Mouse (Mus musculus) forebrain, embryonic 16.5 days (tissue): ENCODE measurements at regions not wholly inside any gene's neighbourhood (a gene's known extent, or its start where the extent isn't known, plus 50 kb on each side); places are given as distances from the start of the nearest gene placed in this dataset.
A peak's percentile ranks its signal among the peaks of the same experiment; 100 is the strongest.

Source experiments
- ATAC-seq: fragments of 200-750 bp; cut with Nextera tagmentation; 2 replicates; pipeline ENCODE4 v1.8.0; 2017; ENCODE audit warnings: mild to moderate bottlenecking, moderate library complexity
- H3K27ac ChIP-seq: fragments of 300-500 bp; sonication (generic); 2 replicates; pipeline ENCODE4 v1.5.1; 2014; ENCODE audit warnings: low read length, control low read depth
- H3K27me3 ChIP-seq: fragments of 300-500 bp; sonication (generic); replicated peaks from 2 replicates; pipeline ENCODE4 v1.6.1; 2014; ENCODE audit warnings: low read length; ENCODE audit not compliant: control insufficient read depth, insufficient read depth
- H3K36me3 ChIP-seq: fragments of 300-500 bp; sonication (generic); 2 replicates; pipeline ENCODE4 v1.6.1; 2014; ENCODE audit not compliant: control insufficient read depth, insufficient read depth
- H3K4me1 ChIP-seq: fragments of 300-500 bp; sonication (generic); replicated peaks from 2 replicates; pipeline ENCODE4 v1.6.1; 2014; ENCODE audit warnings: low read length; ENCODE audit not compliant: control insufficient read depth, insufficient read depth
- H3K4me2 ChIP-seq: fragments of 300-500 bp; sonication (generic); 2 replicates; pipeline ENCODE4 v1.6.1; 2014; ENCODE audit warnings: mild to moderate bottlenecking, low read length, control low read depth
- H3K4me3 ChIP-seq: fragments of 300-500 bp; sonication (generic); replicated peaks from 2 replicates; pipeline ENCODE4 v1.5.1; 2014; ENCODE audit warnings: mild to moderate bottlenecking, low read length, control low read depth
- H3K9ac ChIP-seq: fragments of 300-500 bp; sonication (generic); replicated peaks from 2 replicates; pipeline ENCODE4 v1.6.1; 2014; ENCODE audit warnings: low read depth, low read length, control low read depth
- H3K9me3 ChIP-seq: fragments of 300-500 bp; sonication (generic); 2 replicates; pipeline ENCODE4 v1.6.1; 2016; ENCODE audit warnings: low read length; ENCODE audit not compliant: control insufficient read depth
- WGBS: fragments of 180-500 bp; shearing (Covaris S2); extraction: QIAGEN DNeasy Blood & Tissue Kit; methylation state at CpG from one replicate; pipeline ENCODE4 v1.1.7; 2014; 5-methylcytosine and 5-hydroxymethylcytosine counted together

DNA sequence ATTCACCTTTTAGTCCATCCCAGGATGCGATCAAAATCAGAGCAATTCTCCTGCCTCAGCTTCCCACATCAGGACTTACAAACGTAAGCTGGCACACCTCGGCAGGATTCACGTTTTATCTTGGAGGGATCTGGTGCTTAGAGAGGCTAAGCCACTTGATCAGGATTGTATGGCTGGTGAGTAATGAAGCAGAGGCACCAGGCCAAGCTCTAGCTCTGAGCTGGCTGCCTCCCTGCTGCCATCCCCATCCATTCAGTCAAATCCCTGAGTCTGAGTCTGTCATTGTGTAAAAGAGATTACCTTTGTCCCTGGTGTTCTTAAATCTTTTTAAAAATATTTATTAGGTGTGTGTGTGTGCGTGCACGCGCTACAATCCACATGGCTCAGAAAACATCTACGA, 252.6 kb upstream of the B3gat1 start:
- WGBS = 81% methylated on average over 8 of the region's 8 CpGs
- no peak overlapping the region for H3K4me3 ChIP-seq
- H3K9me3 ChIP-seq = no peaks in the 10 kb centered on the region
- H3K4me1 ChIP-seq = no peaks in the 10 kb centered on the region
- no peaks in the 10 kb centered on the region for H3K36me3 ChIP-seq
- H3K9ac ChIP-seq = no peak overlapping the region
- no peaks in the 10 kb centered on the region for H3K27me3 ChIP-seq
- no peak for ATAC-seq
- H3K27ac ChIP-seq = no peak overlapping the region
- no peak overlapping the region for H3K4me2 ChIP-seq

- ATAC-seq = no peak
- Histone ChIP-seq H3K4me2 (no peak overlapping the region), H3K9me3 (no peaks in the 10 kb centered on the region), H3K27me3 (no peaks in the 10 kb centered on the region), H3K27ac (no peak overlapping the region), H3K4me3 (no peak overlapping the region), H3K9ac (no peak overlapping the region), H3K4me1 (no peaks in the 10 kb centered on the region), H3K36me3 (no peaks in the 10 kb centered on the region)
Measured at GRCm38 (mm10) chr9:26481890-26482289, 251.6 kb upstream of the B3gat1 start.

DNA sequence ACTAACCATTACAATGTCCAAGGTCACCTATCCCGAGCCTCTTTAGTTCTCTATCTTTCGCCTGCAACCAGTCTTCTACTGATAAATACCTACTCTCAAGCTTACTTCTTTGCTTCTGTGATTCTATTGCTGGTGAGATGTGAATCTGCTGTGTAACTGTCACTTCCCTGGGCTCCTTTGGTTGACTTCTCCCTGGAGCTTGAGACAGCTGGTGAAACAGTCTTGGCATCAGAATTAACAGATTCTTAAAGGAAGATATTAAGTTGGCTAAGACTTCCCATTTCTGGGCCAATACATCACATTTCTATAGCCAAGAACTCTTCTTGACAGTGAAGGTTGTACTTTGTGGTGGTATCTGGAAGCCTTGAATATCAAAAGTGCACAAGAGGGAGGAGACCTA, 239.8 kb upstream of the B3gat1 start:
- Histone ChIP-seq H3K9ac (no peak overlapping the region), H3K27ac (no peak overlapping the region), H3K4me3 (no peak overlapping the region), H3K4me2 (no peak overlapping the region), H3K9me3 (no peaks in the 10 kb centered on the region), H3K4me1 (no peaks in the 10 kb centered on the region), H3K27me3 (no peaks in the 10 kb centered on the region), H3K36me3 (no peaks in the 10 kb centered on the region)
- ATAC-seq = no peak
- 92% methylated on average over 2 of the region's 2 CpGs for WGBS

DNA sequence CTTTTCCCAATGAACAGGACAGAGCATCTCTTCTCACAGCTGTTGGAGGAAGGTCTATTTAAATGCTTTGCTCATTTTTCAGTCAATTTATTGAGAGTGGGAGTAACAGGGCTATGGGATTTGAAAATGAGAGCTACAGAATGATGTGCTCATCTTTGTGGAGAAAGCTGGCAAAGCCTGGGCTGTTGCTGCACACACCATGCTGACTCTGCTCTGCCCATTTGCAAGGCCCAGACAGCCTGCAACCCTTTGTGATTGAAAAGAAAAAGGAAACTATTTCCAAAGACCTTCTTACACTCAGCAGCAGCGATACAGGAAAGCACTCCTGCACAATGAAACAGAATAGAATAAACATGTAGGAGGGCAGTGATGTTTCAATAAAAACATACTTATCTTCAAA, 231.5 kb upstream of the B3gat1 start:
- ATAC-seq = no peak

GRCm38 (mm10) chr9:26505941-26506340, 227.6 kb upstream of the B3gat1 start:
- H3K4me3 ChIP-seq = no peak overlapping the region
- no peak overlapping the region for H3K4me2 ChIP-seq
- no peaks in the 10 kb centered on the region for H3K36me3 ChIP-seq
- no peaks in the 10 kb centered on the region for H3K9me3 ChIP-seq
- H3K4me1 ChIP-seq = no peaks in the 10 kb centered on the region
- ATAC-seq = no peak
- H3K9ac ChIP-seq = no peak overlapping the region
- no peak overlapping the region for H3K27ac ChIP-seq
- no peaks in the 10 kb centered on the region for H3K27me3 ChIP-seq
- WGBS = 95% methylated on average over 2 of the region's 2 CpGs

More for the DNA sequence above, 231.5 kb upstream of the B3gat1 start:
- H3K27me3 ChIP-seq = no peaks in the 10 kb centered on the region
- no peak overlapping the region for H3K4me3 ChIP-seq
- WGBS = 41% methylated on average over 1 of the region's 1 CpGs
- H3K9ac ChIP-seq = no peak overlapping the region
- H3K4me2 ChIP-seq = no peak overlapping the region
- H3K36me3 ChIP-seq = no peaks in the 10 kb centered on the region
- no peak overlapping the region for H3K27ac ChIP-seq
- H3K4me1 ChIP-seq = no peaks in the 10 kb centered on the region
- H3K9me3 ChIP-seq = no peaks in the 10 kb centered on the region

DNA sequence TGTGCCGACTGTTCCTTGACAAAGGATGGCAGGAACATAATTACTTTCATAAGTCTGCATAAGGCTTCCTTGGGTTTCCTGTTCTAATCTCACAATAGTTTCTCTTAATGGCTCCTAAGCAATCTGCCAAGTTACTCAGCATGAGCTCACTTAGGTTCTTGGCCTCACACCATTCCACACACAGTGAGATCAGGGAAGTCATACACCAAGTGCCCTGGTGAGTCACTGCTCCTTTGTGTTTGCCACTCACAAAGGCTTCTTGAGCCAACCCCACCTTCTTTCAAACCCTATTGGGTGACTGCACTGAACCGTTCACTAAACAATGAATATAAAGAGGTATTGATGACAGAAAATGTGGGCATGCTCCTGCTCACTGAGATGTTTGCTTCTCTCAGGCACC, 214.9 kb upstream of the B3gat1 start:
- 4% methylated on average over 2 of the region's 2 CpGs for WGBS

GRCm38 (mm10) chr9:26519581-26520501, 213.7 kb upstream of the B3gat1 start:
- Histone ChIP-seq H3K9ac (no peak overlapping the region), H3K4me1 (peaks cover 14% of the 10 kb centered on the region), H3K27ac (peak overlapping the region; percentile 74), H3K36me3 (no peaks in the 10 kb centered on the region), H3K27me3 (no peaks in the 10 kb centered on the region), H3K4me3 (no peak overlapping the region), H3K9me3 (no peaks in the 10 kb centered on the region), H3K4me2 (no peak overlapping the region)
- ATAC-seq = peak; percentile 86
- WGBS = 12% methylated on average over 5 of the region's 5 CpGs

More for the DNA sequence above, 214.9 kb upstream of the B3gat1 start:
- Histone ChIP-seq H3K36me3 (no peaks in the 10 kb centered on the region), H3K4me1 (peaks cover 14% of the 10 kb centered on the region), H3K27ac (no peak overlapping the region), H3K9ac (no peak overlapping the region), H3K9me3 (no peaks in the 10 kb centered on the region), H3K27me3 (no peaks in the 10 kb centered on the region), H3K4me3 (no peak overlapping the region), H3K4me2 (no peak overlapping the region)
- ATAC-seq = peak; percentile 70

DNA sequence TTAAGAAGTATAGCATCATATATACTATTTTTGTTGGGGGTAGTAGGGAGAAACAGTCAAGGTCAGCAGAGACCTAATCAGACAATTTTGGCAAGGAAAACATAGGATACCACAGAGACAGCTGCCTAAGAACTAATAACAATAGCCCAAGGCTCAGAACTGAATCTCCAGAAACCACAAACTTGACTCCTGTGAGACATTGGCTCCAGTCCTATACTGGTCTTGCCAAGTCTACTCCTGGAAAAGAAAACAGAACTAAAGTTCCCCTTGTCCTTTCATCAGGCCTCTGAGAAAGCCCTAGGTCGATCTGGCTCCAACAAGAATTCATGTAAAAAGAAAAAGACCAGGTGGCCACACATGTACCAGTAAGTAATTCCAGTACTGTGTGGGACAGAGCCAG, 209.4 kb upstream of the B3gat1 start:
- Histone ChIP-seq H3K36me3 (no peaks in the 10 kb centered on the region), H3K27me3 (no peaks in the 10 kb centered on the region), H3K4me2 (no peak overlapping the region), H3K4me1 (peaks cover 16% of the 10 kb centered on the region), H3K9ac (no peak overlapping the region), H3K27ac (no peak overlapping the region), H3K4me3 (no peak overlapping the region), H3K9me3 (no peaks in the 10 kb centered on the region)
- WGBS = 39% methylated on average over 1 of the region's 1 CpGs
- no peak for ATAC-seq

DNA sequence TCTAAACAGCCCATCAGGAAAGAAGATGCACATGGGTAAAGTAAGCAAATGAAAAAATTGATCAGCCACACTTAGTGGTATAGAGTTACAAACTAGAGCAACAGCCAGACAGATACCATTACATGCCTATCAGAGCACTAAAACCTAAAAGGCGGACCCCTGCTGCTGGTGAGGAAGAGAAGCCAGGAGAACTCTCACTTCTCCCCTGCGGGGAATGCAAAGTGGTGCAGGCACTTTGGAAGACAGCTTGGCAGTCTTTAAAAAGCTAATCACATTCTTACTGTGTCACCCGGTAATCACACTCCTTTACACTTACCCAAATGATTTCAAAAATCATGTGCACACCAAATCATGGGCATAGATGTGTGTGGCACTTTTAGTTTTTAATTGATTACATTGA, 204.8 kb upstream of the B3gat1 start:
- Histone ChIP-seq H3K27me3 (no peaks in the 10 kb centered on the region), H3K9me3 (no peaks in the 10 kb centered on the region), H3K9ac (no peak overlapping the region), H3K36me3 (no peaks in the 10 kb centered on the region), H3K4me2 (no peak overlapping the region), H3K4me1 (peaks cover 4% of the 10 kb centered on the region; the same call in 1 of the 2 replicates), H3K27ac (no peak overlapping the region), H3K4me3 (no peak overlapping the region)
- 5% methylated on average over 3 of the region's 3 CpGs for WGBS
- ATAC-seq = peak; percentile 57; the same call in 1 of the 2 replicates
